Mouse (Mus musculus) embryonic facial prominence, embryonic 14.5 days (tissue): ENCODE measurements around the gene Prr19. TPM values are rescaled to one million over a fixed set of nuclear protein-coding genes. Genes with fewer than 3 reads are reported as not detected.
A peak's percentile ranks its signal among the peaks of the same experiment; 100 is the strongest.

Experiments used
- ATAC-seq: fragments of 200-750 bp; cut with Nextera tagmentation; 2 replicates; pipeline ENCODE4 v1.8.0; 2017; ENCODE audit warnings: low read depth, moderate number of reproducible peaks, moderate TSS enrichment
- DNase-seq: peaks from one replicate; pipeline ENCODE4 v3.0.0-alpha.2; 2015; ENCODE audit warnings: low spot score
- H3K27ac ChIP-seq: fragments of 300-500 bp; sonication (generic); replicated peaks from 2 replicates; pipeline ENCODE4 v1.5.1; 2014; ENCODE audit warnings: low read depth, mild to moderate bottlenecking, low read length, moderate library complexity
- H3K27me3 ChIP-seq: fragments of 300-500 bp; sonication (generic); replicated peaks from 2 replicates; pipeline ENCODE4 v1.6.1; 2014; ENCODE audit warnings: low read length; ENCODE audit not compliant: control insufficient read depth, insufficient read depth
- H3K36me3 ChIP-seq: fragments of 300-500 bp; sonication (generic); 2 replicates; pipeline ENCODE4 v1.6.1; 2014; ENCODE audit warnings: low read length, mixed read lengths; ENCODE audit not compliant: control insufficient read depth, insufficient read depth
- H3K4me1 ChIP-seq: fragments of 300-500 bp; sonication (generic); 2 replicates; pipeline ENCODE4 v1.6.1; 2014; ENCODE audit warnings: antibody characterized with exemption, low read length; ENCODE audit not compliant: control insufficient read depth, insufficient read depth
- H3K4me2 ChIP-seq: fragments of 300-500 bp; sonication (generic); 2 replicates; pipeline ENCODE4 v1.6.1; 2014; ENCODE audit warnings: low read depth, mild to moderate bottlenecking, low read length, moderate library complexity, mixed read lengths
- H3K4me3 ChIP-seq: fragments of 300-500 bp; sonication (generic); 2 replicates; pipeline ENCODE4 v1.5.1; 2014; ENCODE audit warnings: low read depth, mild to moderate bottlenecking, low read length
- H3K9ac ChIP-seq: fragments of 300-500 bp; sonication (generic); 2 replicates; pipeline ENCODE4 v1.6.1; 2014; ENCODE audit warnings: low read depth, mild to moderate bottlenecking, low read length, moderate library complexity, mixed read lengths
- H3K9me3 ChIP-seq: fragments of 300-500 bp; sonication (generic); 2 replicates; pipeline ENCODE4 v1.6.1; 2016; ENCODE audit warnings: low read length; ENCODE audit not compliant: control insufficient read depth
- WGBS: fragments of 180-500 bp; shearing (Covaris S2); extraction: QIAGEN DNeasy Blood & Tissue Kit; methylation state at CpG from one replicate; pipeline ENCODE4 v1.1.7; 2014; 5-methylcytosine and 5-hydroxymethylcytosine counted together
- polyA plus RNA-seq: library from polyadenylated mRNA; unstranded; fragments of >200 nt; fragmentation: Nextera tagmentation; extraction: Ambion mirVana; gene quantifications from 2 replicates; pipeline ENCODE4 v1.2.1, GENCODE M21; 2014

Prr19 gene
- polyA plus RNA-seq, 1 experiment from 2014 or later, result 0.77 TPM

GRCm38 (mm10) chr7:25274571-25274970 is 26.6 kb upstream of the Prr19 start:
- ATAC-seq, result no peak
- Histone ChIP-seq H3K27ac (peak overlapping the region; percentile 55), H3K9ac (peak overlapping the region; percentile 42; the same call in 1 of the 2 replicates), H3K4me1 (peaks cover 30% of the 10 kb centered on the region), H3K4me3 (no peak overlapping the region), H3K27me3 (no peaks in the 10 kb centered on the region), H3K9me3 (no peaks in the 10 kb centered on the region), H3K36me3 (peaks cover 49% of the 10 kb centered on the region), H3K4me2 (no peak overlapping the region)
- WGBS, result 44% methylated on average over 3 of the region's 5 CpGs
- no peak for DNase-seq

GRCm38 (mm10) chr7:25274996-25275395 is 26.2 kb upstream of the Prr19 start:
- H3K4me1 ChIP-seq, result peaks cover 32% of the 10 kb centered on the region
- H3K4me3 ChIP-seq, result no peak overlapping the region
- 77% methylated on average over 3 of the region's 3 CpGs for WGBS
- H3K9ac ChIP-seq, result peak overlapping the region; percentile 41; the same call in 1 of the 2 replicates
- no peaks in the 10 kb centered on the region for H3K9me3 ChIP-seq
- no peaks in the 10 kb centered on the region for H3K27me3 ChIP-seq
- H3K36me3 ChIP-seq, result peaks cover 49% of the 10 kb centered on the region
- peak overlapping the region; percentile 55 for H3K27ac ChIP-seq
- ATAC-seq, result no peak
- DNase-seq, result no peak
- no peak overlapping the region for H3K4me2 ChIP-seq

GRCm38 (mm10) chr7:25275555-25276298 is 25.5 kb upstream of the Prr19 start:
- H3K27ac ChIP-seq, result peak overlapping the region; percentile 67

GRCm38 (mm10) chr7:25277405-25277804 is 23.8 kb upstream of the Prr19 start:
- no peaks in the 10 kb centered on the region for H3K9me3 ChIP-seq
- 82% methylated on average over 4 of the region's 4 CpGs for WGBS
- ATAC-seq (no peak), DNase-seq (no peak)
- H3K9ac ChIP-seq, result peak overlapping the region; percentile 77
- peaks cover 48% of the 10 kb centered on the region for H3K4me1 ChIP-seq
- peak overlapping the region; percentile 84 for H3K4me2 ChIP-seq
- H3K27me3 ChIP-seq, result no peaks in the 10 kb centered on the region
- H3K36me3 ChIP-seq, result peaks cover 31% of the 10 kb centered on the region
- peak overlapping the region; percentile 99 for H3K27ac ChIP-seq
- peak overlapping the region; percentile 90 for H3K4me3 ChIP-seq

More at GRCm38 (mm10) chr7:25275555-25276298, 25.5 kb upstream of the Prr19 start:
- ATAC-seq (no peak), DNase-seq (peak; percentile 54)
- Histone ChIP-seq H3K36me3 (peaks cover 48% of the 10 kb centered on the region), H3K9me3 (no peaks in the 10 kb centered on the region), H3K27me3 (no peaks in the 10 kb centered on the region), H3K4me3 (no peak overlapping the region), H3K4me1 (peaks cover 39% of the 10 kb centered on the region), H3K4me2 (0 out of 2 replicates have a peak overlapping the region, but pooled peaks have one; percentile 12), H3K9ac (peak overlapping the region; percentile 41)
- 45% methylated on average over 8 of the region's 9 CpGs for WGBS

- no peaks in the 10 kb centered on the region for H3K27me3 ChIP-seq
- ATAC-seq, result no peak
- H3K27ac ChIP-seq, result peak overlapping the region; percentile 99
- H3K9me3 ChIP-seq, result no peaks in the 10 kb centered on the region
- no peak for DNase-seq
- WGBS, result 10% methylated on average over 4 of the region's 4 CpGs
- H3K9ac ChIP-seq, result peak overlapping the region; percentile 77
- peak overlapping the region; percentile 90 for H3K4me3 ChIP-seq
- peaks cover 48% of the 10 kb centered on the region for H3K4me1 ChIP-seq
- H3K36me3 ChIP-seq, result peaks cover 26% of the 10 kb centered on the region
- H3K4me2 ChIP-seq, result peak overlapping the region; percentile 84
Observed at GRCm38 (mm10) chr7:25277998-25278340, 23.2 kb upstream of the Prr19 start.

GRCm38 (mm10) chr7:25278341-25279075 is 22.7 kb upstream of the Prr19 start:
- H3K9me3 ChIP-seq, result no peaks in the 10 kb centered on the region
- DNase-seq, result peak; percentile 97
- peak overlapping the region; percentile 84 for H3K4me2 ChIP-seq
- H3K27ac ChIP-seq, result peak overlapping the region; percentile 99
- peak; percentile 64 for ATAC-seq
- H3K9ac ChIP-seq, result peak overlapping the region; percentile 77
- under 1% methylated on average over 45 of the region's 60 CpGs for WGBS
- H3K36me3 ChIP-seq, result peaks cover 20% of the 10 kb centered on the region; the same call in 1 of the 2 replicates
- no peaks in the 10 kb centered on the region for H3K27me3 ChIP-seq
- peak overlapping the region; percentile 90 for H3K4me3 ChIP-seq
- H3K4me1 ChIP-seq, result peaks cover 51% of the 10 kb centered on the region

- no peaks in the 10 kb centered on the region for H3K9me3 ChIP-seq
- no peaks in the 10 kb centered on the region for H3K27me3 ChIP-seq
- under 1% methylated on average over 24 of the region's 49 CpGs for WGBS
- ATAC-seq (peak; percentile 56), DNase-seq (peak; percentile 96)
- H3K4me1 ChIP-seq, result peaks cover 53% of the 10 kb centered on the region
- H3K4me2 ChIP-seq, result peak overlapping the region; percentile 84
- peaks cover 15% of the 10 kb centered on the region; the same call in 1 of the 2 replicates for H3K36me3 ChIP-seq
- H3K4me3 ChIP-seq, result peak overlapping the region; percentile 90
- H3K27ac ChIP-seq, result peak overlapping the region; percentile 99
- peak overlapping the region; percentile 77 for H3K9ac ChIP-seq
Observed at GRCm38 (mm10) chr7:25279076-25279860, 21.9 kb upstream of the Prr19 start.
